Mouse (Mus musculus) heart, postnatal 0 days (tissue): ENCODE results near the gene Hspb7.

Experiments used
- CTCF ChIP-seq: IDR thresholded peaks from 2 replicates; pipeline ENCODE4 v1.5.1; 2016; ENCODE audit warnings: antibody characterized with exemption, control low read depth, low read depth
- EP300 ChIP-seq: IDR thresholded peaks from 2 replicates; pipeline ENCODE4 v1.6.1; 2016; ENCODE audit warnings: antibody characterized with exemption, low read depth

GRCm38 (mm10) chr4:141406516-141407299 lies 13.9 kb upstream of the Hspb7 start:
- TF ChIP-seq CTCF, result peak; percentile 92
- no peak for TF ChIP-seq EP300
